Mouse (Mus musculus): ENCODE data around the gene Hist1h4k.

Hist1h4k gene

GRCm38 (mm10) chr13:21754294-21755001, 4.1 kb upstream of the Hist1h4k start:
- peak; percentile 79 for DNase-seq

GRCm38 (mm10) chr13:21753524-21754285, 3.4 kb upstream of the Hist1h4k start, which contains the start of the genes Hist1h2ak and Hist1h2bn:
Gene Hist1h2ak (minus strand): TSS chr13:21753827.
Gene Hist1h2bn (plus strand): TSS chr13:21754123.
- DNase-seq, result peak; percentile 98

- no peak for DNase-seq
Measured at GRCm38 (mm10) chr13:21753051-21753523, 2.8 kb upstream of the Hist1h4k start.

GRCm38 (mm10) chr13:21752356-21752755, 2.1 kb upstream of the Hist1h4k start:
- no peak for DNase-seq

GRCm38 (mm10) chr13:21751827-21752226, 1.5 kb upstream of the Hist1h4k start:
- DNase-seq, result no peak

- no peak for DNase-seq
Measured at GRCm38 (mm10) chr13:21751417-21751816, 1.1 kb upstream of the Hist1h4k start.

- DNase-seq, result peak; percentile 63
Measured at GRCm38 (mm10) chr13:21749387-21750158, 732 bp downstream of the Hist1h4k start.

- DNase-seq, result no peak
Measured at GRCm38 (mm10) chr13:21745006-21745405, 5.3 kb downstream of the Hist1h4k start.

- peak; percentile 95 for DNase-seq
Measured at GRCm38 (mm10) chr13:21734906-21735767, 15.2 kb downstream of the Hist1h4k start, which contains the start of gene Hist1h4j. Gene Hist1h4j (plus strand): TSS chr13:21735064.

GRCm38 (mm10) chr13:21734010-21734905, 16.0 kb downstream of the Hist1h4k start:
- DNase-seq, result peak; percentile 96

- DNase-seq, result peak; percentile 38
Measured at GRCm38 (mm10) chr13:21733466-21733865, 16.8 kb downstream of the Hist1h4k start.

- DNase-seq, result no peak
Measured at GRCm38 (mm10) chr13:21729544-21729943, 20.8 kb downstream of the Hist1h4k start.

- DNase-seq, result no peak
Measured at GRCm38 (mm10) chr13:21727948-21728572, 22.2 kb downstream of the Hist1h4k start.

- DNase-seq, result no peak
Measured at GRCm38 (mm10) chr13:21722993-21723836, 27.1 kb downstream of the Hist1h4k start.

- no peak for DNase-seq
Measured at GRCm38 (mm10) chr13:21722373-21722925, 27.9 kb downstream of the Hist1h4k start.

- peak; percentile 97 for DNase-seq
Measured at GRCm38 (mm10) chr13:21721757-21722372, 28.4 kb downstream of the Hist1h4k start, which contains the start of gene Hist1h2bm. Gene Hist1h2bm (plus strand): TSS chr13:21722044.

- DNase-seq, result peak; percentile 44
Measured at GRCm38 (mm10) chr13:21721107-21721756, 29.1 kb downstream of the Hist1h4k start.

Measured in retina, postnatal 1 day (tissue).